Mouse (Mus musculus) cerebellum, adult 9-10 months (tissue): ENCODE measurements around the gene Tex38.

ENCODE experiments used
- DNase-seq: peaks from one replicate; pipeline ENCODE4 v3.0.0; 2022

Gene Tex38

GRCm38 (mm10) chr4:115767647-115768467 is 13.0 kb downstream of the Tex38 start:
- no peak for DNase-seq

GRCm38 (mm10) chr4:115764581-115764980 is 16.2 kb downstream of the Tex38 start:
- DNase-seq, result no peak

GRCm38 (mm10) chr4:115761206-115761605 is 19.6 kb downstream of the Tex38 start:
- DNase-seq, result no peak

GRCm38 (mm10) chr4:115754851-115755250 is 26.0 kb downstream of the Tex38 start:
- no peak for DNase-seq

GRCm38 (mm10) chr4:115754101-115754500 is 26.7 kb downstream of the Tex38 start:
- DNase-seq, result no peak

- no peak for DNase-seq
These were observed 31.5 kb downstream of the Tex38 start for GRCm38 (mm10) chr4:115749336-115749735.

- DNase-seq, result no peak
These were observed 32.6 kb downstream of the Tex38 start for GRCm38 (mm10) chr4:115748181-115748580.

GRCm38 (mm10) chr4:115743096-115743495 is 37.7 kb downstream of the Tex38 start:
- DNase-seq, result no peak

- no peak for DNase-seq
These were observed 38.2 kb downstream of the Tex38 start for GRCm38 (mm10) chr4:115742658-115743057.

GRCm38 (mm10) chr4:115738481-115738985 is 42.3 kb downstream of the Tex38 start:
- DNase-seq, result no peak

GRCm38 (mm10) chr4:115737551-115738041 is 43.2 kb downstream of the Tex38 start, which contains the start of gene Efcab14:
Gene Efcab14 (plus strand): TSS chr4:115737744.
- DNase-seq, result peak; percentile 98

GRCm38 (mm10) chr4:115734867-115735266 is 46.0 kb downstream of the Tex38 start:
- no peak for DNase-seq

GRCm38 (mm10) chr4:115733746-115734145 is 47.1 kb downstream of the Tex38 start:
- DNase-seq, result no peak

GRCm38 (mm10) chr4:115732223-115732818 is 48.5 kb downstream of the Tex38 start:
- DNase-seq, result no peak

- DNase-seq, result peak; percentile 77
These were observed 49.1 kb downstream of the Tex38 start for GRCm38 (mm10) chr4:115731588-115732222.
